Mouse (Mus musculus) adrenal gland, adult 10 weeks (tissue): ENCODE results near the gene Pigo. TPM values are rescaled to one million over a fixed set of nuclear protein-coding genes. Genes with fewer than 3 reads are reported as not detected.

Experiments
- polyA plus RNA-seq: library from polyadenylated mRNA; stranded (reverse); fragments of 350-450 nt; fragmentation: Illumina TruSeq; extraction: RNeasy Lipid Tissue Mini Kit (QIAGEN cat#74804); gene quantifications from one replicate; pipeline ENCODE4 v1.2.3, GENCODE M21; 2014; ENCODE audit warnings: low read depth, low replicate concordance

Pigo gene
- 1.6 TPM for polyA plus RNA-seq

DNA sequence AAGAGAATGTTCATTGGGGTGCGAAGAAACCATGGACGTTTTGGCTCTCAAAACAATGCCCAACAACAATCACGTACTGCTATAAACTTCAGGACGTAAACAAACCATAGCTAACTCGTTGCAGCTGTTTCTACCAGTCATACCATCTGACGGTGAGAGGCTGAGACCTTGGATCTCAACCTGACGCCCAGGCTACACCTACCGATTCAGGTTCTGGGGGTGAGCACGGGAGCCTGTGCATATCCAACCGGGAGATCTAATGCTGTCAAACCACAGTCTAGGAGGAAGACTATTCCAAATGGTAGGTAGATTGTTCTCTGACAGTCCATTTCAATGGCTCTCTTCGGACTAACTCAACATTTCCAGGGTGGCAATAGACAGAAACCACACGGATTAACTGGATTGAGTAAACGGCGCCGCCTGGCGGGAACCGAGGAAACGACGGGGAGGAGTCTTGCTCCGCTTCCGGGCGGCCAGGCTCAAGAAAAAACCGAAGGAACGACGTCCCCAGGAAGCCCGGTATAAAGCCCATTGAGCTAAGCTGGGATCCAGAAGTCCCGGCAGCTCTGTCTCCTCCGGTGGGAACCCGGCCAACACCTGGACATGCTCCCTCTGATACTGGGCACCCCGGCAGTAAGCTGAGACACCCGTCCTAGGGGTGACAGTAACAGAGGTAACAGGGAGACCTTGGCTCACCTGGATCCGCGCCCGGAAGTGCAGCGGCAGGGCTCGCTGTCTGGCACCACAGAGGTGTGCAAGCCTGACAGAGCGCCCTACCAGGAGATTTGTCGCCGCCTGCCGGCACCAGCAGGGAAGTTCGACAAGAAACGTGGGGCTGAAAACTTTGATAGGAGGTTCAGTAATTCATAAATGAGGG lies at the start of gene Pigo:
TSS of gene Pigo (minus strand) at position 736 of the 877 bp plus-strand sequence.

DNA sequence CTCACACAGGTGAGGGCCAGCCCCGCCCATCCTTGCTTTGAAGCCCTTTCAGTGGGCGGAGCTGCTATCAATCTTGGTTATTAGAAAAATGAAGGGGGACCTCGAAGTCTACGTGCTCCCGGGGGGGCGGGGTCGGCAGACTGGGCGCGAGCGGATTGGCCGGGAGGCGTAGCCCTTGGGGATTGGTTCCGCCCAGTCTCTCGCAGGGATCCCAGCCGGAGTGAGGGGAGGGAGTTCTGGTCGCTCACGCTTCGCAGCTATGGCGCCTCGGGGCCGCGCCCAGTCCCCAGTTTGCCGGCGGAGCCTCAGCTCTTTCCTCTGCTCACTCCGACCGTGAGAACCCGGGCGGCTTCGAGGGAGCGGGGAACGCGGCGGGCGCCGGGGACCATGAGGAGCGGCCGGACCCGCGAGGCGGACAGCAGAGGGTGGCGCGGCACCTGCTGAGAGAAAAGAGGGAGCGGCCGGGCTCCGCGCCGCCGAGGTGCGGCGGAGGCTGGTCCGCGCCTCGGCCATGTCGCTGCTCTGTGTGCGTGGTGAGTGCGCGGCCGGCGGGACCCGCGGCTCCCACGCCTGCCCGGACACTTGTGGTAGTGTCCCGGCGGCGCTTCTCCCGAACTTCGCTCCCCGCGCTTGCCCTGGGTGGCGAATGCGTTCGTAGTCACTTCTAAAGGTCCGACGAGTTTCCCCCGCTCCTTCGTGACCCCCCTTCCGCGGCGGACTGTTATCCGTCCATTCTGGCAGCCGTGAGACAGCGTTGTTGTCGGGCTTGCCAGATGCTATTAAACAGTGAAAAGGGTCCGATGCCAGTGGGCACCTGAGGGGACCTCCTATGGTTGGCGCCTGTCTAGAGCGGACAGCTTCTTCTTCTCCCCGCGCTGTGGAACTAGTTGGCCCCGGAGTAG lies 33.4 kb upstream of the Pigo start, which contains the start of gene Unc13b:
TSS of gene Unc13b (plus strand) at position 201 of the 902 bp plus-strand sequence.

DNA sequence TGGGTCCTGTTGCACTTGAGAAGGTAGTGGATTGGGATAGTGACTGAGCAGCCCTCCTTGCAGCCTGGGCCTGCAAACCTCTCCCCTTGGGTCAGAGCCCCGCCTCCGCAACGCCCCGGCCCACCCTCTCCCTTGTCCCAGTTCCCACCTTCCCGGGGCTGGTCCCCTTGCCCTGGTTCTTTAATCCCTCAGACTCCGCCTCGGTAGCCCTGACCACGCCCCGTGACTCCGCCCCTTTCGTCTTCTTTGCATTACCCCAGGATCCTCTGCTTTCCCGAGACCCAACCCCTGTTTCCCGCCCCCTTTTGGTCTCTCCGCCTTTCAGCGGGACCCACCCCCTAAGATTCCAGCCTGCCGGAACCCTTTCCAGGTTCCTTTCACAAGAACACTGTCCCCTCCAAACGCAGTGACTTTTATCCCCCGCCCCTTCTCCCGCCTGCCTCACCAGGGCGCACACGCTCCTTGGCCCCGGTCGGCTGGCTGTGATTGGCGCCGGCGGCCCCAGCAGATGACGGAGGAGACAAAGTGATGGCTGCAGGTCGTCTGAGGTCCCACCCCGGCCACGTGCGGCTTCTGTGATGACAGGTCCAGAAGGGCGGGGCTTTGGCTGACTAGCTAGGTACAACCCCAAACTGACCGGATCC lies 20.2 kb upstream of the Pigo start, which contains the start of gene Fam214b:
TSS of gene Fam214b (minus strand) at position 562 of the 644 bp plus-strand sequence.

DNA sequence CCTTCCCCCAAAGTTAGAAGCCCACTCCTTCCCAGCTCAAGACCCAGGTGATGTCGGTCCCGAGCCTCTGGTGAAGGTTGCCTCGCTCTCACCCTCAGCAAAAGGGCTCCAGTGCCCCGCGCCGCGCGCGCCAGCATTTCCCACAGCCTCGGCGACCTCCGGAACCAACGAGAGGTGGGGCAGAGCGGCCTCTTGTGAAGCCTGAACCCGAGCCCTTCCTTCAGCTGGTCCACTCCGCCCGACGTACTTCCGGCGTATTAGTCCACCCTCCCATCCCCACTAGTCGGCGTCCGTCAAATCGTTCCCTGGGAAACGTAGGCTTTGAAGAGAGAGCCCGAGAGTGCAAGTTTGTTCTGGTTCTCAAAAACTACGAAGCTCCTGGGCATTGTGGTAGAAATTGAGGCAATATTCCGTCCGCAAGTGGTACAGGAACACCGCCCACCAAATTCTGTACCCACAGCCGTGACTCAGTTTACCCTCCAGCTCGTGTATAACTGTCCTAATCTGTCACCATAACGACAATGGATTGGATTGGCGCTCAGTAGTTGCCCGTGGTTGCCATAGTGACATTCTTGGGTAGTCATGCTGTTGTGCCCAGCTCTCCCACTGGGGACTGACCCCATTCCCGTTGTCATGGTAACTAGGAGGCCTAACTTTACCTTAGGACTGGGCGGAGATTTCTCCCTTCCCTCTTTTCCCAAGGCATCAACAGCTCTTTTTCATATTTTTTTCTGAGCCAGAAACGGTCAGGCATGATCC lies 5.8 kb upstream of the Pigo start, which contains the start of gene Stoml2:
TSS of gene Stoml2 (minus strand) at position 474 of the 759 bp plus-strand sequence.

DNA sequence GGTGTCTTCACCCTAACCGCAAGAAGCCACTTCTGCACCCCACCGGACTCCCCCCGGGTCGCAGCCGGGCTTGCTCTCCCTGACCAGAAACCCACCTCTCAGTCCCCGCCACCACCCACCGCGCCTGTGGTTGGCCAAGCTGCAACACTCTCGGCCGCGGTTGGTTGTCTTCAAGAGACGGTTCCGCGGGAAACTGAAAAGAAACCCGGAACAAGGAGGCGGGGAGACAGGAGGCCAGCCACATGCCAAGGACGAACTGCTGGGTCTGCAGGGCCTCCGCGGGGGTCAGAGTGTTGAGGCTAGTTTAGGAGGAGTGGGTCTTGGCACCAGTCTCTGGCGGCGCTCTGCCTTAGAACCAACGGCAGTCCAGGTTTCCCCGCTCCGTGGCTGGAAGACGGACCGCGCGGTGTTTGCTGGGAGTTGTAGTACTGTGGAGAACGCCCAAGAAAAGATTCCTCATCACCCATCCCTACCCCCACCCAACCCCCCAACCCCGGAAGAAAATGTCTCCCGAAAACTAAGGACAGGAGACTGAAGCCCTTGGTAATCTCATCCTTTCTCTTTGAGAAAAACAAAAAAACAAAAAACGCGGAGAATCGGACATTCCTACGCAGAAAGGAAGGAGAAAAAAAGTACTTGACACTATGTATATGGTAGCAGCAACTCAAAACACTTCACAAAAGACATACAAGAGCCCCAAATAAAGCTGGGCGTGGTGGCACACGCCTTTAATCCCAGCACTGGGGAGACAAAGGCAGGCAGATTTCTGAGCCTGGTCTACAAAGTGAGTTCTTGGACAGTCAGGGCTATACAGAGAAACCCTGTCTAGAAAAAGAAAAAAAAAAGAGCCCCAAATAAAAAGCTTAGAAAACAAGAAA lies 15.2 kb downstream of the Pigo start, which contains the start of gene Fancg:
TSS of gene Fancg (minus strand) at position 346 of the 878 bp plus-strand sequence.

DNA sequence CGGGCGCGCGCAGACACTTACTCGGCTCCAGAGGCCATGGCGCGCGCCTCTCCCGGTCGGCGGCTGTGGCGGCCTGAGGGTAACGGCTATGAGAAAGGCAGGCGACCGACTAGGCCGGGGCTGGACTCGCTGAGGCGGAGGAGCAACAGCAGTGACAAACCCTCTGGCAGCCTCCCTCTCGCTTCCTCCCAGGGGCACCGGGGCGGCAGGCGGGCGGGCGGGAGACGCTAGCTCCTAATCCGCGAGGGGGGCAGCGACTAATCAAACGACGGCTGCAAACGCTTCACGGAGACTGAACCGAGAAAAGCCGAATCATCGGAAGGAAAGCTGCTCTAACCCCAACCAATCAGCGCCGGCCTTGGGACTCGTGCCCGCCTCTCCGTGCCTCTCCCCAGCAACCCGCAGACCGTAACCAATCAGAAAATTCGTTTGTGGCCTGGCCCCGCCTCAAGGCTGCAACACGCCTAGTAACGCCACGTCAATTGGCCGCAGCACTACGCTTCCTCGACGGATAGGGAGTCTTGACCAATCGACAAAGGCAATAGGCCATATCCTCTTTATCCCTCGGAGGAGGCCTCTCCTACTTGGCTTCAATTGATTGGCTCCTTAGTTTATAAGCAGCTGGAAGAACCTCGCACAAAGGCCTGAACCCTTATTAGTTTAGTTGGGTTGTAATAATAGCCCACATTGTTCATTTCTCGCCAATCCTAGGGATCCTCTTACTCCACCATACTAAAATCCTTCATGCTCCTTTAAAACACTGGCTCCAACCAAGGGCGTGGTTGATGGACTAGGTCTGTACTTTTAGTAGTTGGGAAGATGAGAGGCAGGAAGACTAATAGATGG lies 25.3 kb downstream of the Pigo start, which contains the start of gene Vcp:
TSS of gene Vcp (minus strand) at position 367 of the 846 bp plus-strand sequence.

DNA sequence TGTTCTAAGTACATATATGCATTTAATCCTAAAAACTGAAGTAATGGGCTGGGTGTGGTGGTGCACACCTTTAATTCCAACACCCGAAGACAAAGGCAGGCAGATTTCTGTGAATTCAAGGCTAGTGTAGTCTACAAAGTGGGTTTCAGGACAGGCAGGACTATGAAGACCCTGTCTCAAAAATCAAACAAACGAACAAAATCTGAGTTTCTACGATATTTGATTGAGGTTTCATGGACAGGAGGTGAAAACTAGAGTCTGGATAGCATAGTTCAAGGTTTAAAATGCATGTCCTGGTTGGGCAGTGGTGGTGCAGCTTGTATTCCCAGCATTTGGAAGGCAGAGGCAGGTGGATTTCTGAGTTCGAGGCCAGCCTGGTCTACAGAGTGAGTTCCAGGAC lies 56.3 kb downstream of the Pigo start, which contains the start of gene 1700022I11Rik:
TSS of gene 1700022I11Rik (plus strand) at position 301 of the 400 bp plus-strand sequence.

Other genes starting within 250 kb of the Pigo start
- not detected for gene Fam205a1, start 171.9 kb downstream of the Pigo start, polyA plus RNA-seq
- gene Gm12394, start 169.0 kb downstream of the Pigo start, polyA plus RNA-seq, result not detected
- gene Fam205c, start 151.6 kb downstream of the Pigo start, polyA plus RNA-seq, result not detected
- gene Phf24, start 109.2 kb downstream of the Pigo start, polyA plus RNA-seq, result 0.87 TPM
- gene Dnajb5, start 76.0 kb downstream of the Pigo start, polyA plus RNA-seq, result 0.99 TPM
- gene 1700022I11Rik, start 56.2 kb downstream of the Pigo start, polyA plus RNA-seq, result not detected
- gene Vcp, start 25.3 kb downstream of the Pigo start, polyA plus RNA-seq, result 319 TPM
- 4.7 TPM for gene Fancg, start 15.3 kb downstream of the Pigo start, polyA plus RNA-seq
- gene Stoml2, start 5.9 kb upstream of the Pigo start, polyA plus RNA-seq, result 46.2 TPM
- 5.7 TPM for gene Fam214b, start 20.4 kb upstream of the Pigo start, polyA plus RNA-seq
- 8.3 TPM for gene Unc13b, start 33.1 kb upstream of the Pigo start, polyA plus RNA-seq
- 0.35 TPM for gene Atp8b5, start 241.3 kb upstream of the Pigo start, polyA plus RNA-seq